Comparison of ENCODE assay signal across 21 mouse cellular contexts in the genomic region with DNA sequence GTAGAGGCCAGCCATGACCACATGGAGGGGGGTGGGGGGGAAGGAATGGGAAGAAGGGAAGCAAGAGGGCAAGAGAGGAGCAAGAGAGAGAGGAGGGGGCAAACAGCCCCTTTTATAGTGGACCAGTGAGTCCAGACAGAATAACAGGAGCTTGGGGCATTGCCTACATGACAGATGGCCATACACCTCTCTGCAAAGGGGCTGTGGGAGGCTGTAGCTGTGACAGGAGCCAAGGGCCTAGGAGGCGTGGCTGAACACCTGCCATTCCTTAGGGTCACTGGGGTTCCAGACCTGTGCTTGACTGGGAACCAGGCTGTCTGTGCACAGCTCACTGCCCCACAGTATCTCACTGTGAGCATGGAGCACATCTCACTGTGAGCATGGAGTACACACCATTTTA.
A peak's percentile ranks its signal among the peaks of the same experiment; 100 is the strongest.
DNase-seq lines count a peak whose midpoint lies in the region; ATAC-seq lines count a peak whose summit lies in the region.
"Had no signal": no experiment of that assay in that cellular context is flagged by ENCODE, and none has a peak within 500 bp of the region (broad histone marks: within the 10 kb centered on the region; RNA-seq: fewer than 3 reads in every experiment).

No protein-coding gene starts in this region.

- 55% methylated on average over 1 of the region's 1 CpGs for WGBS in heart, embryonic 15.5 days

- no peaks in the 10 kb centered on the region for H3K27me3 ChIP-seq in heart, embryonic 15.5 days
- H3K27me3 ChIP-seq: embryonic facial prominence, embryonic 13.5 days; embryonic facial prominence, embryonic 15.5 days; forebrain, embryonic 12.5 days had no signal

- 0 out of 2 replicates have a peak, but pooled peaks have one; percentile 27 for ATAC-seq in heart, embryonic 15.5 days (replicated peaks; ENCODE audit: insufficient number of reproducible peaks, insufficient read depth, low FRiP score, low read depth)
- peak; percentile 36; the same call in 1 of the 2 replicates for ATAC-seq in megakaryocyte, adult 5-6 weeks (ENCODE audit: poor library complexity, severe bottlenecking)
- ATAC-seq: forebrain, embryonic 14.5 days; forebrain, embryonic 16.5 days had no signal

- peaks cover 3% of the 10 kb centered on the region; the same call in 1 of the 2 replicates for H3K4me1 ChIP-seq in heart, embryonic 15.5 days (replicated peaks)
- H3K4me1 ChIP-seq: forebrain, embryonic 12.5 days had no signal

- no peak overlapping the region for H3K4me2 ChIP-seq in heart, embryonic 15.5 days
- H3K4me2 ChIP-seq: embryonic facial prominence, embryonic 13.5 days; embryonic facial prominence, embryonic 15.5 days; forebrain, embryonic 12.5 days had no signal

- no peak overlapping the region for H3K27ac ChIP-seq in heart, embryonic 15.5 days
- H3K27ac ChIP-seq: embryonic facial prominence, embryonic 13.5 days; embryonic facial prominence, embryonic 15.5 days; forebrain, embryonic 10.5 days; forebrain, embryonic 12.5 days had no signal

- H3K9ac ChIP-seq in heart, embryonic 15.5 days: no peak overlapping the region
- H3K9ac ChIP-seq: embryonic facial prominence, embryonic 13.5 days; embryonic facial prominence, embryonic 15.5 days; forebrain, embryonic 12.5 days had no signal

- H3K4me3 ChIP-seq in heart, embryonic 15.5 days: no peak overlapping the region
- H3K4me3 ChIP-seq: embryonic facial prominence, embryonic 13.5 days; embryonic facial prominence, embryonic 15.5 days; erythroblast, embryonic 14.5 days; forebrain, embryonic 10.5 days; forebrain, embryonic 12.5 days had no signal

- DNase-seq in cerebellum, postnatal 14 days: peak; percentile 30 to 62
- no peak for DNase-seq in cerebellum, adult 9-10 months
- no peak for DNase-seq in heart, adult 8-10 months (ENCODE audit: low spot score)
- no peak for DNase-seq in layer of hippocampus, adult 18-20 months (ENCODE audit: low spot score in 2 of 2)
- DNase-seq: adrenal gland, adult 2 months; adrenal gland, postnatal 10 days; adrenal gland, postnatal 25 days; cerebellum, adult 11-12 months; cerebellum, adult 2 months; cerebellum, adult 9-11 months; cerebellum, postnatal 36 days; embryo, embryonic 11 days had no signal

- H3K9me3 ChIP-seq in heart, embryonic 15.5 days (replicated peaks): no peaks in the 10 kb centered on the region
- H3K9me3 ChIP-seq: embryonic facial prominence, embryonic 13.5 days; embryonic facial prominence, embryonic 15.5 days; forebrain, embryonic 10.5 days; forebrain, embryonic 12.5 days had no signal

- no peaks in the 10 kb centered on the region for H3K36me3 ChIP-seq in heart, embryonic 15.5 days
- H3K36me3 ChIP-seq: embryonic facial prominence, embryonic 13.5 days; embryonic facial prominence, embryonic 15.5 days; forebrain, embryonic 10.5 days; forebrain, embryonic 12.5 days had no signal

Comparison
In these comparisons a context has a peak if more than half of its experiments do, and no peak if none do; other contexts are left out.
1. DNase-seq: peak in cerebellum, postnatal 14 days (2 of 2); none in cerebellum, adult 9-10 months (single experiment), heart, adult 8-10 months (single experiment) and layer of hippocampus, adult 18-20 months (0 of 2).